Mouse (Mus musculus) thymus, adult 2 months (tissue): ENCODE data around the gene Mmp10. TPM values are rescaled to one million over a fixed set of nuclear protein-coding genes. Genes with fewer than 3 reads are reported as not detected.

Experiments used
- DNase-seq: peaks from one replicate; pipeline ENCODE4 v3.0.0; 2021
- H3K27ac ChIP-seq: fragments of 200-500 bp; 2 replicates; pipeline ENCODE4 v1.5.1; 2012; ENCODE audit warnings: low read length, control low read depth; ENCODE audit not compliant: control insufficient read depth, insufficient read depth
- H3K27me3 ChIP-seq: fragments of 200-500 bp; 2 replicates; pipeline ENCODE4 v1.6.1; 2012; ENCODE audit warnings: mild to moderate bottlenecking, low read length, moderate library complexity, mixed read lengths; ENCODE audit not compliant: control insufficient read depth, insufficient read depth
- H3K36me3 ChIP-seq: fragments of 200-500 bp; 2 replicates; pipeline ENCODE4 v1.6.1; 2012; ENCODE audit warnings: mild to moderate bottlenecking, low read length, moderate library complexity; ENCODE audit not compliant: control insufficient read depth, insufficient read depth
- H3K4me1 ChIP-seq: fragments of 200-500 bp; replicated peaks from 2 replicates; pipeline ENCODE4 v1.6.1; 2012; ENCODE audit warnings: low read length; ENCODE audit not compliant: control insufficient read depth, insufficient read depth
- H3K4me3 ChIP-seq: fragments of 200-500 bp; 2 replicates; pipeline ENCODE4 v1.5.1; 2012; ENCODE audit warnings: mild to moderate bottlenecking, low read length, control low read depth, moderate library complexity; ENCODE audit not compliant: control insufficient read depth, insufficient read depth
- CTCF ChIP-seq: fragments of 200-500 bp; IDR thresholded peaks from 2 replicates; pipeline ENCODE4 v1.5.1; 2012; ENCODE audit warnings: mild to moderate bottlenecking, control low read depth, low read length, moderate library complexity, borderline replicate concordance; ENCODE audit not compliant: control insufficient read depth, poor library complexity, insufficient read depth; ENCODE audit errors: extremely low read depth
- POLR2A ChIP-seq: fragments of 200-500 bp; IDR thresholded peaks from 2 replicates; pipeline ENCODE4 v1.6.1; 2012; ENCODE audit warnings: mild to moderate bottlenecking, low read length, control low read depth, moderate library complexity; ENCODE audit not compliant: control insufficient read depth, poor library complexity, insufficient read depth; ENCODE audit errors: extremely low read depth
- WGBS: fragments of 180-500 bp; shearing (Covaris S2); methylation state at CpG from one replicate; pipeline ENCODE4 v1.1.7; 2018; 5-methylcytosine and 5-hydroxymethylcytosine counted together
- polyA plus RNA-seq: library from polyadenylated mRNA; depleted of rRNA; stranded (reverse); fragments of >200 nt; gene quantifications from 2 replicates; pipeline ENCODE4 v1.2.3, GENCODE M21; 2012

Gene Mmp10
- polyA plus RNA-seq, 1 experiment: not detected

DNA sequence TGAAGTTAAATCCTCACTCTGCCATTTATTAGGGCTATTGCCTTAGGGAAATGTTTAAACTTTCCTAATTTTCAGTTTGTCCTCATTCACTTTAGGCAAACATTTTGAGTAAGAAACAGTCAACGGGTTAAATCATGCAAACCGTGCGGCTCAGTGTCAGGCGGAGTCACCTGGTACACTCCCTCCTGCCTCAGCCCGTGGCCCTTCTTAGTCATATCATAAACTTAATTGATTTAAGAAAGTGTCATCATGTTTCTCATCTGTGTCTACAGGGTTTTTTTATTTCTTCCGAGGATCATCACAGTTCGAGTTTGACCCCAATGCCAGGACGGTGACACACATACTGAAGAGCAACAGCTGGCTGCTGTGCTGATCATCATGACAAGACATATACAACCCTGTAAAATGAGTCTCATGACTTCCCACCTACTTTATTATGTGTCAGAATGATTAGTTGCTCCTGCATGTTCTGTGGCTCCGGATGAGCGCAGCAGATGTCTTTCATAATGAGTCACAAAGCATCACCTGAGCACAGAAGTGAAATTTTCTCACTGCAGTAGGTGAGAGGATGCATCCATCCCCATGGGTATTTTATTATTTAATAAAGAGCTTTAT lies 7.6 kb downstream of the Mmp10 start:
- 92% methylated on average over 10 of the region's 10 CpGs for WGBS
- H3K36me3 ChIP-seq: no peaks in the 10 kb centered on the region
- no peaks in the 10 kb centered on the region for H3K4me1 ChIP-seq
- no peak for TF ChIP-seq POLR2A
- no peak for TF ChIP-seq CTCF
- DNase-seq: no peak
- no peak overlapping the region for H3K27ac ChIP-seq
- H3K4me3 ChIP-seq: no peak overlapping the region
- H3K27me3 ChIP-seq: no peaks in the 10 kb centered on the region

DNA sequence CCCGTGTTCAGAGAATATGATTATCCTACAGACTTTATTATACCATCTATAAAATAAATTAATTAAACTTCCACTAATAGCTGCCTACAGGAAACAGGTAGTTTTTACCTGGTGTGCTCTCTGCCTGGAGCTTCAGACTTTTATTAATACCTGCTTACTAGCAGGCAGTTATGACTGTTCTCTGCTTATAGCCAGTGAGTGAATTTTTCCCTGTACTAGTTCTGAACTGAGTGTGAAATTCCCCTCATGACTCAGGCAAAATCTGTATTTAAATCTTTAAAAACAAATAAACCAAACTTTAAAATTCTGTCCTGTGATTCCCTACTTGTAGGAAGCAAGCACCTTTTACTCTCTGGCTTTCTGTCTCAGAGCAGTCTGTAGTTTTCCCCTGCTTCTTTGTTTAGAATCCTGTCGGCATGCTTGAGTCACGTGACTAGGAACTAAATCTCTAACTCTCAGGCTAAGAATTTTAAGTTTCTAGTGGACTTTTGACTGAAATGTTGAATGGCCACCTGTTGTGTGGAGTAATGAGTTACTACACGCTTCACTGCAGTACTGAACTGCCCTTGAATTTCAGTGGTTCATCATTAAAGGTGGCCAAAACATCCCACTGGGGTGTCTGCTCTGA lies 15.9 kb downstream of the Mmp10 start:
- H3K4me3 ChIP-seq: no peak overlapping the region
- no peaks in the 10 kb centered on the region for H3K27me3 ChIP-seq
- no peaks in the 10 kb centered on the region for H3K36me3 ChIP-seq
- DNase-seq: no peak
- WGBS: 90% methylated on average over 4 of the region's 4 CpGs
- TF ChIP-seq CTCF (no peak), POLR2A (no peak)
- H3K27ac ChIP-seq: no peak overlapping the region
- no peaks in the 10 kb centered on the region for H3K4me1 ChIP-seq

DNA sequence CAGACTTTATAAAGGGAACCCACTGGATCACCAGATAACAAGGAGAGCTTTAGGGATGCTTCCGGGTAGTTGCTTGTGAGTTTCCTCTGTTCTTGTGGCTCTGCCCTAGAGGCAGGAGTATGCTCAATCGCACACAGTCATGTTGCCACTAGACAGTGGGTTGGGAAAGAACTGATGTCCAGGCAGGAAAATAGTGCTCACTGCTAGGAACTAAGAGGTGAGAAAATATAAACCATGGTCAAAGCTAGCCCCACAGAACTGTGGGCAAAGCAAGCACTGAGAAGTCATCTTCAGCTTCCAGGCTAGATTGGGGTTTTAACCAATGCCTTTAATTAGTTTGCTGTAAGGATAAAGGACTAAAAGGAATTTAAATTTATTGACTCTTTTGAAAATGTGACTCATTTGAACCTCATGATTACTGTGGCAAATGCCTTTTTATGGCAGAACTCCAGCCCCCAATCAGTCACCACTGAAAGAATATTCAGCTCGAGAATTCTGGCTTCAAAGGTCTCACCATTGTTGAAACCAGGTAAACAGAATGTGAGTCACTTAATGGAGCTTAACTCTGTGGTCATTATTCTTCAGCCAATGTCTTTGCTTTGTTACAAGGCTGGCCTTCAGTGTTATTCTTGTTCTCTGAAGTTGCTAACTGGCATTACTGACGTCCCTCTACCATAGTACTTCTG lies 24.2 kb downstream of the Mmp10 start:
- WGBS: 88% methylated on average over 4 of the region's 4 CpGs
- H3K36me3 ChIP-seq: no peaks in the 10 kb centered on the region
- TF ChIP-seq CTCF: no peak
- TF ChIP-seq POLR2A: no peak
- H3K4me3 ChIP-seq: no peak overlapping the region
- no peak overlapping the region for H3K27ac ChIP-seq
- no peaks in the 10 kb centered on the region for H3K4me1 ChIP-seq
- DNase-seq: no peak
- H3K27me3 ChIP-seq: no peaks in the 10 kb centered on the region

DNA sequence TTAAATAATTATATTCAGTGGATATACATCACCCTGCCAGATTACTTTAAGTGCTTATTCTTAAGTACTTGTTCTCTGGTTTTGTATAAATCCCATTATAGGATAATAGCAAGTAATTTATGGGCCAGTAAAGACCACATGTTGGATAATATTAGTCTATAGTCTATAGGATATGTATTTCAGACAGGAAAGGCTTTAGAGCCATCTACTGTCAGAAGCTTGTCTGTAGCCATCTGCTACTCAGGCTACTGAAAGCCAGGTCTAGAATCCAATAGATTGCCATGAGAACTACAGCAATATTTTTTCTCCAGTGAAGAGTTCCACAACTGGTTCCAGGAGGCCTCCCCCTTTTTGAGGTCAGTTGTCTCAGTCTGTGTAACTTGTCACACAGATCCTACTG lies 40.6 kb downstream of the Mmp10 start:
- no peak for DNase-seq
- no peak overlapping the region for H3K27ac ChIP-seq
- H3K4me1 ChIP-seq: no peaks in the 10 kb centered on the region
- no peaks in the 10 kb centered on the region for H3K36me3 ChIP-seq
- TF ChIP-seq POLR2A (no peak), CTCF (no peak)
- H3K27me3 ChIP-seq: no peaks in the 10 kb centered on the region
- H3K4me3 ChIP-seq: no peak overlapping the region

DNA sequence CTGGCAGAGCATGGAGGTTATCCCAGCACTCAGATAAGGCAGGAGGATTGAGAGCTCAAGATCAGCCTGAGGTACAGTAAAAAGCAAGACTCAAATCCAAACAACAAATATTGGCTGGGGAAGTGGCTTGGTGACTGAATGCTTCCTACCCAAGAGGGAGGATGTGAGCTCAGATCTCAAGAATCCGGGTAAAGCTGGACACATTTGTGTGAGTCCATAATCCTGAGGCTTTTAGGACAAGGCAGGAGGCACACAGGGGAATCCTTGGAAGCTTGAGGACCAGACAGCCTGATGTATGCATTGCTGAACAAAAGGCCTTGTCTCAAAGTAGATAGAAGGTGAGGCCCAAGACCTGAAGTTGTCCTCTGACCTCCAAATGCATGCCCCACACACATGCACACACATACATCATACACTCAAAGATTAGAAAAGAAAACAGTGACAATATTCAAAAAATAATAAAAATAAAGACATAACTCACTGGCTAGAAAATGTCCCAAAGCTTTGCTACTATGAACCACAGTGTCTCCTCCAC lies 42.8 kb downstream of the Mmp10 start:
- Histone ChIP-seq H3K36me3 (no peaks in the 10 kb centered on the region), H3K27me3 (no peaks in the 10 kb centered on the region), H3K4me3 (no peak overlapping the region), H3K4me1 (no peaks in the 10 kb centered on the region), H3K27ac (no peak overlapping the region)
- TF ChIP-seq CTCF (no peak), POLR2A (no peak)
- WGBS: 93% methylated on average over 1 of the region's 1 CpGs
- DNase-seq: no peak

DNA sequence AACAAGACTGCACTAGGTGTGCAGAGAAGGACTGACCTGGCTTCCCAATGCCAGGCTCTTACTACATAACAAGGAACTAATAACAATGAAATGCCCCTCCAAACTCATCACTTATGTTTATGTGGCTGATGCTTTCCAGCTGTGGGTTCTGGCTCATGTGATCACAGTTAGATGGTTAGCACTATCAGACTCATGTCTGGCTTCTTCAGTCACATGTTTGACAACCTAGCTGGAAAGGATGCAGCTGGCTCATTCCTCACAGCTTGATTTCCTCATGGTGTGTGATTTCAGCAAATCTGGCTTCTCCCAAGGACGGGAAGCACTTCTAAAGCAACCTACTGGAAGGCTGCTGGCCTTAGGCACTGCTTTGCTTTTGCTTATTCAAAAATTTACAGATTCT lies 43.3 kb downstream of the Mmp10 start:
- TF ChIP-seq POLR2A (no peak), CTCF (no peak)
- no peak for DNase-seq
- 75% methylated on average over 1 of the region's 1 CpGs for WGBS
- Histone ChIP-seq H3K4me3 (no peak overlapping the region), H3K27ac (no peak overlapping the region), H3K4me1 (no peaks in the 10 kb centered on the region), H3K27me3 (no peaks in the 10 kb centered on the region), H3K36me3 (no peaks in the 10 kb centered on the region)

DNA sequence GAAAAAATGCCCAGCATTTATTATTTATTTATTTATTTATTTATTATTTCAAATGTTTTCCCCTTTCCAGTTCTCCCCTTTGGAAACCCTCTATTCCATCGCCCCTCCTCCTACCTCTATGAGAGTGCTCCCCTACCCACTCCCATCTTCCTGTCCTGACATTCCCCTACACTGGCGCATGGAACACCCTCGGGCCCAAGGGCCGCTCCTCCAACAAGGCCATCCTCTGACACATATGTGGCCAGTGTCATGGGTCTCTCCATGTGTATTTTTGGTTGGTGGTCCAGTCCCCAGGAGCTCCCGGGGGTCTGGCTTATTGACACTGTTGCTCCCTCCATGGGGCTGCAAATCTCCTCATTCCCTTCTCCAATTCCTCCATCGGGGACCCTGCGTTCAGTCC lies 43.8 kb downstream of the Mmp10 start:
- WGBS: 97% methylated on average over 7 of the region's 7 CpGs
- no peak overlapping the region for H3K27ac ChIP-seq
- H3K27me3 ChIP-seq: no peaks in the 10 kb centered on the region
- H3K36me3 ChIP-seq: no peaks in the 10 kb centered on the region
- no peak overlapping the region for H3K4me3 ChIP-seq
- no peak for TF ChIP-seq POLR2A
- TF ChIP-seq CTCF: no peak
- DNase-seq: no peak
- H3K4me1 ChIP-seq: no peaks in the 10 kb centered on the region
